Mouse (Mus musculus) E14TG2a.4 (cell line): Measurements from ENCODE around the gene Stx11.

Source experiments
- CTCF ChIP-seq: conservative IDR thresholded peaks from 2 replicates; pipeline ENCODE4 v1.5.1; 2014; ENCODE audit warnings: low read length
- NANOG ChIP-seq: IDR thresholded peaks from 2 replicates; pipeline ENCODE4 v1.6.1; 2014; ENCODE audit warnings: borderline replicate concordance, low read length, mixed read lengths

- TF ChIP-seq CTCF: no peak
- no peak for TF ChIP-seq NANOG
These were observed 27.9 kb upstream of the Stx11 start for GRCm38 (mm10) chr10:12991953-12992352.
